Mouse (Mus musculus) ovary, postnatal 14 days (tissue): ENCODE data around the gene Sulf2.
A peak's percentile ranks its signal among the peaks of the same experiment; 100 is the strongest.

Experiments
- DNase-seq: peaks from one replicate; pipeline ENCODE4 v3.0.0; 2022; ENCODE audit warnings: low spot score

Gene Sulf2

DNA sequence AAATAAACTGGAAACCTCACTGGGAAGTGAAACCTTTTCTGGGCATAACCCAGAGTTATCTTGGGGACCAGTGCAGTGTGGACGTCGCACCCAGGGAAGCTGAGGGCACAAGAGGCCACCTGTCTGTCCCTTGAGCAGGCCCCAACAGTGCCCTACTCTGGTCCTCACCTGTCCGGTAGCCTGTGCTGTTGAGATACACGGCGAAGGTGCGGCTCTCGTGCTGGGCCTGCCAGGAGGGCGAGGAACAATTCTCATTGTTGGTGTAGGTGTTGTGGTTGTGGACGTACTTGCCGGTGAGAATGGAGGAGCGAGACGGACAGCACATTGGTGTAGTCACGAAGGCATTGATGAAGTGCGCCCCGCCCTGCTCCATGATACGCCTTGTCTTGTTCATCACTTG, 38.8 kb downstream of the Sulf2 start:
- no peak for DNase-seq

DNA sequence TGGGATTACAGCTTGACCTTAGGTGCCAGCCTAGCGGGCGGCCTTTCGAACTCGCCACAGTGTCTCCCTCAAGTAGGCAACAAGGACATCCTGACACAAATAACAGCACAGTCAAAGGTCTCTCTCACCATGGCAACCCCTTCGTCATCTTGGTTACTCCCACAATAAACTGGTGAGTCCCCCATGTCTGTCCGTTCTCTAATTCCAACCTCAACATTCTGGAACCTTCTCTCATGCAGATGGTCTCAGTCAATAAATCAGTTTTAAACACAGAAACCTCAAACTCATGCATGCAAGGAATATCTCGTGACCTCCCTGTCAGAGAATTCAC, 39.2 kb downstream of the Sulf2 start:
- no peak for DNase-seq

DNA sequence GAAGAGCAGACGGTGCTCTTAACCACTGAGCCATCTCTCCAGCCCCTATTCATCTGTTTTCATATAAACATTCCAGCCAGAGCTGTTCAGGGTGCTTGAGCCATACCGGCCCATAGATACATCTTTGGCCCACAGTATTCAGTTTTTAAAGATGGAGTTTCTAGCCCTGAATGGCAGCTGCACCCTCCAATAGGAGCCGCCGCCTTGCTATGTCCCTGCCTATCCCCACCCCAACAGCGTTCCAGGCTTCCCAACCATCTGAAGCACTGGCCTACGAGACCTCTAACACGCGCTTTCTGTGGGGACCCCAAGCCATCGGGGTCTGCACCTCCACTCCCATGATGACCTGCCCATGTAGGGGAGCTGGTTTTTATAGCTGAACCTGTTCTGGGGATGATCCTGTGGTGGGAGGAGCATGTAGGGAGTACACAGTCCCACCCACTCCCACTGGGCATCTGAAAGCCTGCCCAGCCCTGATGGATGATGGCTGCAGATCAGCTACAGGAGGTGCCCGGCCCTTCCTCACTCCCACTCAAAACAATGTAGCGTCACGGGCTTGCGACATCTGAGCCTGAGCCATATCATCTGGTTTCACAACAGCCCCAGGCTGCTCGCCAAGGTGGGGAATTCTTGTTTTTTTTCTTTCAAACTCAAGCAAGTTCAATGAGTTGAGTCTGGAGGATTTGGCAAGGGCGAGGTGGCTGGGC, 39.7 kb downstream of the Sulf2 start:
- DNase-seq, result peak; percentile 77

DNA sequence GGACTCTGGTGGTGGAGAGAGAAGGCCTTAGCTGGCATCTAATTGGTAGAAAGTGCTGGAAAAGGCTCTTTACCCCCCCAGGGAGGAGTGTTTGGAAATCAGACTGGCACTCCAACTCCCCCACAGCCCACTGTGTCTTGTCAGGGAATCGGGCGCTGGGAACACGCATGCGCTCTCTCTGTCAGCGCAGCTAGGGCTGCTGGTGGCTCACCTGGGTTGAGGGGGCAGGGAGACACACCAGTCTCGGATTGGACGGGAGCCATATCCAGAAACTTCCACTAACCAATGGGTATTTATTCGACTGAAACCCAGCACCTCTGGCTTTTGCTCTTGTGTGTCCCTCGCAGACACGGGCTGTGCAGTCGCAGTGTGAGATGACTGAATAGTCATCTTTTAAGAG, 42.5 kb downstream of the Sulf2 start:
- DNase-seq, result no peak

DNA sequence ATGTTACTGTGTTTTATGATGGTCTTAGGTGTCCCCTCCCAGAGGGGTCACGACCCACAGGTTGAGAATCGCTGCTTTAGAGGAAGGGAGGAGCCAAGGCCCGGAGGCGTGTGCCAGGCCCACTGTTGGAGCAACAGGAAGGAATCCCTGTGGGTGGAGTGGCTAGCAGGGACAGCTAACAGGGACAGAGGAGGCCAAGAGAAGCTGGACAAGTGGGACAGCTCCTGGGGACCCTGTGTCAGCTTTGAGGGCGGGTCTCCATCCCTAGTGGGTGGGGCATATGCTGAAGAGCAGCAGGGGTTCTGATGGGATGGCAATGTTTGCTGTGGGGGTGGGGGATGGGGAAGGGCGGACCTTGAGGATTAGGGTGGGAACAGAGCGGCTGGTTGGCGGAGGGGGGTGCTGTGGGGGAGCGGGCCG, 43.6 kb downstream of the Sulf2 start:
- DNase-seq, result no peak

DNA sequence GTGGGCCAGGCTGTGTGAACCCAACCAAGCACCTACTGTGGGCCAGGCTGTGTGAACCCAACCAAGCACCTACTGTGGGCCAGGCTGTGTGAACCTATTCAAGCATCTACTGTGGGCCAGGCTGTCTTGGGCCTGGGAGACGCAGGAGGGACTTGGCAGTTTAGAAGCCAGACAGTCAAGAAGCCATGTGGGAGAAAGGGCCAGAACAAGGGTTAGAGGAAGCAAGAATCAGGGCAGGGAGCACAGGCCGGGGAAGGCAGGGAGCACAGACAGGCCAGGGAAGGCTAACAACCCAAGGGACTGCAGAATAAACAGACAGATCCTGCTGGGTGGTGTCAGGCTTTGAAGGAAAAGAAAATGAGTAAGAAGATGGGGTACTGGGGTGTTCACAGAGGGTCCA, 44.2 kb downstream of the Sulf2 start:
- DNase-seq, result no peak

DNA sequence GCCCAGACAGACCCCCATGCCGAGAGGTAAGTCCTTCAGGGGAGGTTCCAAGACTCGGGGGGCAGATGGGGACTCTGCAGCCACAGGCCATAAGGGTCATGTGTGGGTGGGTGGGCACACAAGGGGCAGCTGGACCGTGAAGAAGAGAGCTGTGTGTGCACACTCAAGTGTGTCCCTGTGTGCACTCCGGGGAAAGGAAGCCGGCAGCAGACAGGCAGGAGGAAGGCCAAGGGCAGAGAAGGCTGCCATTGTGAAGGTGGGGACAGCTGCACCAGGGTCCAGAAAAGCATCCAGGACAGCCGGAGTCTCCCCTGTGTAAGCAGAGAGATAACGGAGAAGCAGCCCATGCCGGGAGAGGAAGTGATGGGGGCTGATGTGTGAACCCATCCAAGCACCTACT, 44.7 kb downstream of the Sulf2 start:
- DNase-seq, result no peak

DNA sequence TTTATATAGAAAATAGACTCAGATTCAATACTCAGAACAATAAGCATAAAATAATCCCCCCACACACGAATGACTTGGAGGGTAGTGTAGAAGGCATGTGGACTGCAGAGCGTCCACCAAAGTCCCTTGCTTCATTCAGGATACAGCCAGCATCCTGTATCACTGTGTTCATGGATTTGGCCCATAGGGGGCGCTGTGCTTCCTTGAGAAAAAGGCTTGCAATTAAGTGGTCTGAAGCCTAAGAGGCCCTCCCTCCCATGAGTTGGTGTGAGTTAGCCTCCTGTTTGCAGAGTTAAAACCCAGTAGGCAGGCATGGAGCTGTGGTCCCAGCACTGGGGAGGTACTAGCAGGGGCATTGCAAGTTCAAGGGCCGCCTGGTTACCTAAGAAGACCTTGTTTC, 47.1 kb downstream of the Sulf2 start:
- peak; percentile 81 for DNase-seq

DNA sequence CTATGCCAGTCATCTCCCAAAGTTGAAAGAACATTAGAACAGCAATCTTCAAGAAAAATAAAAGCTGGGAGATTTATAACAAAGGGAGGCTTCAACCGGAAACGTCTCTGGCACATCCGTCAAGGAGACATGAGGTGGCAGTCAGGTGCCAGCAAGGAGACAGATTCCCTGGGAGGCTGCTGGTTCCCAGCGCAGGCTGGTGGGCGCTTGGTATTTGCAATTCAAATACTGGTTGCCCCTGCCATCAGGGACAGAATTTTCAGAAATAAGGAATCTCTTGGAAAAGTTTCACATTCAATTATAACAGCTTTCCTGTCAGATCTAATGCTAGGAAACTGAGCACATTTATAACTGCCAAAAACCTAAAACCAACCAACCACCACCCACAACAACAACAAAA, 47.6 kb downstream of the Sulf2 start:
- no peak for DNase-seq

DNA sequence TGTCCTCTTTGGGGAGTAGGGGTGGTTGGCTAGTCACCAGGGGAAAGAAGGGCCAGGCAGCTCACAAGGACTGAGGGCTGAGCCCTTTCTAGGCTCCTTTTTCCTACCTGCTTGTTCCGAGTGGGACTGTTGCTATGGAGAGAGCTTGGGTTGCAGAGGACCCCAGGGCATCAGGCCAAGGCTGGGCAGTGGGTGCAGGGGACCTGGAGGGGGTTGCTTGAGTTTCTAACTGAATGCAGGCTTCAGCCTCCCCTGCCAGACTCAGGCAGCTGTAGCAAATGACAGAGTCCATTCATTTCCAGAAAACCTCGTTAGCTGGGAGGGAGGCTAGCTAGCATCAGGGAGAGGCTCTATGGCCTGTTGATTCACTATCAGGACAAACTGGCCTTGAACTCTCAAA, 48.8 kb downstream of the Sulf2 start:
- no peak for DNase-seq

DNA sequence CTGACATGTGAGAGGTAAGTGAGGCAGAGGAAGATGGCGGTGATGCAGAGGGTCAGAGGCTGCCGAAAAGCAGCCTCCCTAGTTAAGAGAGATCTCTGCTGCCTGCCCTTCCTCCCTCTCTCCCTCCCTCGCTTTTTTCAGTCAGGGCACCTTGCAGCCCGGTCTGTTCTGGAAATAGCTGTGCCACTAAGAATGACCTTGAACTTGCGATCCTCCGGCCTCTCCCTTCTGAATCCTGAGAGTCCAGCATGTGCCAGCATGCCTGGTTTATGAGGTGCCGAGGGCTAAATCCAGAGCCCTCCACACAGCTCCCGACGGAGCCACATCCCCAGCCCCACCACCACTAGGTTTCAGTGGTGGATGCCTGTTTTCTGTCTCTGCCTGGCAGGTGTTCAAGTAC, 49.6 kb downstream of the Sulf2 start:
- DNase-seq, result no peak

DNA sequence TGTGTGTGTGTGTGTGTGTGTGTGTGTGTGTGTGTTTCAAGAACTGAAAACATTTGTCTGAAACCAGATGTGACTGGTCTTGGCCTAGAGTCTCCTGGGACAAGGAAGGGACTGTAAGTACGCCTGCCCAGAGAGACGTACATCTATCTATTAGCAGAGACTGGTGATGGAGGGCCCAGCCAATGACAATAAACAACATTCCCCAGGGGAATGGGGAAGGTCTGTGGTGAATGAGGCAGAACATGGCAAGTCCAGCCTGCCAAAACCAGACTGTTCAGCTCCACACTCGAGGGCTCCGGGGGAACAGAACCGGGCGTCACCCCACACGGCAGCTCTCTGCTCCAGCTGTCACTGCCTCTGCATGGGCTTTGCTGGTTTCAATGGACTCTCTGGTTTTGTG, 52.6 kb downstream of the Sulf2 start:
- DNase-seq, result no peak

DNA sequence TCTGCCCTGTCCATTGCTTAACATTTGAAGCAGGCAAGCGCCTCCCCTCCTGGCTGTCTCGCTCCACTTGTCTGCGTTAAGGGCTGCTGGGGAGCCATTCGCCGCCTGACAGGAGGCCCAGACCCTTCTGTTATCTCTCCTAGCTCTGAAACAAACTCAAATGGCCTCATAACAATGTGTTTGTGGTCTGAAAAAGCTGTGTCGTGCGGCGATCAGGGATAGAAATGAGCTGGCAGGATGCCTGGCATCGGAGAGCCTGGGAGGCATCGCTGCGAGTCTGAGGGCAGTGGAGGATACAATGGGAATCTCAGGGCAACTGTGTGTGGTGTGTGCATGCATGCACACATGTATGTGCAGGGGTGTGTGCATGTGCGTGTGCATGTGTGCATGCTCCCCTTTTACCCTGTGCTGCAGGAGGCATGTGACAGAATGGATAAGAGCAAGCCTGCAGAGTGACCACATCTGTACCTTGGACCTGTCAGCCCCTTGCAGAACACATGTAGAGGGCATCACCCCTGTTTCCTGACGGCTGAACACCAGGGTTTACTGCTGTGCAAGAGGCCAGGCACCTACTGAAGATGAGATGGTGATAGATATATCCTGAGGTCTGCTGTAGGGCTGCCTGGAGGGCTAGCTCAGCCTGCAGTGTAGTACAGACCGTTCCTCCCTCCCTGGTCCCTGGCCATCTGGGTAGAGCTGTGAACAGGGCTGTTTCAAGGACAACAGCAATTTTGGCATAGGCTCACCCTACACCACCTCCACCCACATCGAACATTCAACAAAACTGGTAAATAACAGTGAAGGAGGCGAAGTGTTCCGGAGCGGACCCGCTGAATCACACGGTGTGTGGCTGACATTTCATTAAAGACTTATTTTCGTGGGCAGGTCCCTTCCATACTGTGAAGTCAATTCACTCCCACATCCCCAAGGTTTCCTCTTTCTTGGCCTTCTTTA, 54.9 kb downstream of the Sulf2 start:
- DNase-seq, result no peak

DNA sequence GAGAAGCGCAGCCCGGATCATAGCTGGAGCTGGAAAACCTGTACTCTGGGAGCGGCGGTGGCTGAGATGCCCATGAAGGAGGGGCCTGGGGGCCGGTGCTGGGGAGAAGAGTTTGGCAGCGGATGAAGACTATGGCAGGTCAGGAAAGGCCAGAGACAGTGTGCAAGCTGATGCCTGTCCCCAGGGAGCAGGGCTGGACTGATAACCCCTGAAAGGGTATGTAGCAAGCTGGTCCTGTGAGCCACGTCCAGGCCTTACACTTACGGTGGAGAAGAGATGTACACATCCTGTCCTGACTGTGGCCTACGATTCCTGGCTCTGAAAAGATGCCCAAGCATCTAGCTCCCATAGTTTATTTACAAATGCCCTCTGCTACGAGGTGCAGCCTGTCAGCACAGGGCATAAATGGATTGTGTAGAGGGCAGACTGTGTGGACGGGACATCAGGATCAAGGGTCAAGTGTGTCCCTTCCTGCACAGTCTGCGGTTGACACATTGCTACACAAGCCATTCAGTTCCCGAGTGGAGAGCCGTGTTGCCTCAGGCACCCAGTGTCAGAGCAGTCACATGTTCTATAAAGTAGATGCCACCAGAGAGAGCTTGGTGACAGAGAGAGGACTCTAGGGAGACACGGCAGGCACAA, 57.0 kb downstream of the Sulf2 start:
- DNase-seq, result no peak

DNA sequence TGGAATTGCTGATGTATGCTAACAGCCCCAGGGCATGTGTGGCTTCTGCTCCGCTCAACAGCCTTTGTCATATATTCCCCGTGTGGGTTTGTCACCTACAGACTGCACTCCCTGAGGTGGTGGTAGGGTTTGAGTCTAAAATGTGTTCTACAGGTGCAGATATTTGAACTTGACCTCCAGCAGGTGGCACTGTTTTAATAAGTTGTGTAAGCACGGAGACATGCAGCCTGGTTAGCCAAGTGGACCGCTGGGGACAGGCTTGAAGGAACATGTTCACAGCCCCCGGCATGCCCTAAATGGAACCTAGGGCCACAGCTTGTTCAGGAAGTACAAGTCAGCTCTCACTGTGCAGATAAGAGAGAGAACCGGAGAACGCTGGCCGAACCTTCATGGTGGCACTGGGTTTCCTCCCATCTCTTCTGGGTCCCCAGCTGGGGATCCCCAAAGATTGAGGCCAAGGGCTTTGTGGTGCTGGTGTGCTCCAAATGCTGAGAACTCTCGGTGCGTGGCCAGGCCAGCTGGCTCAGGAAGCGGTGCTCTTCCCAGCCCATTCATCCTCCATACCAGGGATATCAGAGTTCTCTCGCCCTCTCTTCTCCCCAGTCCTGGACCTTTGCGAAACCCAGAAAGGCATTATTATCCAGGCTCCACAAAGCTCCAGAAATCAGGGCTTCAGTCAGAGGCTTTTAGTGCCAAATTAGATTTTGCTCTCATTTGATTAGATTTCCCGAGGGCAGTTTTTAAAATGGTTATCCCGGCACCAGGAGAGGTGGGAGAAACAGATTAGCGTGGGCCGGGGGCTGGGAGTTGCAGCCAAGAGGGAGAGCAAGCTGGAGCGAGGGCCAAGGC, 57.8 kb downstream of the Sulf2 start:
- no peak for DNase-seq

DNA sequence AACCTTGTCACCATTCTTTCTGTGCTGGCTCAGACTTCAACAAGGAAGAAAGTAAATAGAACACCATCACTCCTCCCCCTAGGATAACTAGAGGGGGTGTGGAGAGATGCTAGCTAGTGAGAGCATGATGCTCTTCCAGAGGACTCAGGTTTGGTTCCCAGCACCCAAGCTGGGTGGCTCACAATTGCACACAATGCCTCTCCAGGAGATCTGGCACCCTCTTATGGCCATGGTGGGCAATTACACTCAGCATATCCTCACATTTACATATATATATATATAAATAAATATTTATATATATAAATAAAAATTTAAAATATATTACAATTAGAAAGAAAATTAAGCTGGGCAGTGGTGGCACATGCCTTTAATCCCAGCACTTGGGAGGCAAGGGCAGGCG, 58.6 kb downstream of the Sulf2 start:
- no peak for DNase-seq

DNA sequence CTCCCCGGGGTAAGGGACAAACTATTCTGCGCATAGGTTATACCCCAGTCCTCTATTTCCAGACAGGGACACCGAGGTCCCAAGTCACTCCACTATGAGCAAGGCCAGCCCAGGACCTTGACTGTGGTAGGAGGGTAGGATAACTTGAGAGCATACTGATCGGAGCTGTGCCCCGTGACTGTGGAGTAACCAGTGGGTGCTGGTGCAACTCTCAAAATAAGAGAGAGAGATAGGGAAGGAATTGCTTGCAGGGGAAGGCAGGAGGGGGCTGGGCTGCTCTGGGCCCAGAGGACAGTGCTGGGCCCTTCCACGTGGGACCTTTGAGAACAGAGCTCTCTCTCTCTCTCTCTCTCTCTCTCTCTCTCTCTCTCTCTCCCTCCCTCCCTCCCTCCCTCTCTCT, 59.2 kb downstream of the Sulf2 start:
- DNase-seq, result no peak

DNA sequence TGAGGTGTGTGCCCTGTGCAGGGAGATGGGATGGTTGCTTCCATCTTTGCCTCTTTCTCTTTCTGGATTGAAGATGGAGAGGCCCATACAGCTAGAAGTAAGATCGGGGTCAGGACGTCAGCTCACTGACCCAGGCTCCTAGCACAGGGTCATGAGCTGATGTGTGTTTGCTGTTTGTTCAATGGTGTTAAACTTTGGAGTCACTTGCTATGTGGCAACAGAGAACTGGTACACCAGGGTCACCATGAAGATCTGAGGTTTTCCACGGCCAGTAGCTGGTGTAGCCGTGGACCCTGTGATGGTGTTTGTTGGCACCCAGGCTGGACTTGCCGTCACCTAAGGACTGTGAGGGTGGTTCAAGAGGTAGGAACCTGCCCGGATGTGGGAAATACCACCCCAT, 63.1 kb downstream of the Sulf2 start:
- no peak for DNase-seq

DNA sequence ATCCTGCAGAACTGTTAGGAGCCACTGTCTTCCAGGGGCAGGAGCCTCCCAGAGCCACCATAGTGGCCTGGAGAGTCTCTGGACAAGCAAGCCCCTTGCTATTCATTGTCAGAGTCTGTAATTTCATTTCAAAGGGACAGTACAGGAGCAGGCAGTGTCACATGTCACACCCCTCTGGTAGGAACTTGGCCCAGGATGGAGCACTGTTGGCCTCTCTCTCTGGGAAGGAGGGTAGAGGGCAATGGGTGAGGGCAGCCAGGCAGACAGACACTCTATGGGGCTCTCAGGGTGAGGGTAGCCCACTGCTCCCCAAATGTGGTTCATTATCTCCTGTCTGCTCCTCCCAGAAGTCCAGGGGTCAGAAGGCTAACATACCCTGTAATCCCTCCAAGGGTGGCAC, 63.9 kb downstream of the Sulf2 start:
- DNase-seq, result no peak

DNA sequence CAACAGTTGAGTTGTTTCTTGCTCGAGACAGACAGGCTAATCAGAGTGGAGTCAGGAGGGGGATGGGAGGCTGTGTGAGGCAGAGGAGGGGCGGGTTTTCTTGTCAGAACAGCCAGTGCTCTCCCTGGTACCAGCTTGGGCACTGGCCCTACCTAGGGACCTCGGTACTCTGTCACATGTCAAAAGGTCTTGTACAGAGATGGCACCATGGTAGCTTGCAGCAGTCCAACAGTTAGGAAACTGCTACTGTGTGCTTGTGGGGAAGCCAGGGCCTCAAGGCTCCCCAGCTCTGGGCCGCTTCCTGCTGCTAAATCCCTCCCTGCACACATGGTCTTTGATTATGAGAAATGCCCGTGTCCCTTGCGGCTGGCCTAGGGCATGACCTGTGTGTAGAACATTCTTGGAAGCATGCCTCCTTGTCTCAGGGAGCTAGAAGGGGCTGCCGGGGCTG, 65.3 kb downstream of the Sulf2 start:
- DNase-seq, result no peak

DNA sequence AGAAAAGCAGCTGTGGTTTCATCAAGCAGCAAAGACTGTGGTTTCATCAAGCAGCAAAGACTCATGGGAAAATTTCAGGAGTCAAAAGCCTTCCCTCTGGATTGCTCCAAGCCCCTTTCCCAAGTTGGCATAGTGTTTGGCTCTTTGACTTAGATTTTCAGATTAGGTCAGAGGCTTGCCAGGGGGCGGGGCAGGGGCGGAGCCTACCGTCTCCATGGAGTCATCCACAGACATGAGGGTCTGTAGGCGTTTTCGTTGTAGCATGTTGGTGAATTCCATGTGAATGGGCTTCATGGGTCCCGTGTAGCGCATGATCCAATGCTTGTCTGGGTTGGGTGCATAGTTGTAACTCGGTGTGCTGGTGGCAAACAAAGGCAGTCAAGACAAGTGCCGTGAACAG, 66.5 kb downstream of the Sulf2 start:
- no peak for DNase-seq
